Comparison of ENCODE assay signal across 9 mouse cellular contexts in the genomic region with DNA sequence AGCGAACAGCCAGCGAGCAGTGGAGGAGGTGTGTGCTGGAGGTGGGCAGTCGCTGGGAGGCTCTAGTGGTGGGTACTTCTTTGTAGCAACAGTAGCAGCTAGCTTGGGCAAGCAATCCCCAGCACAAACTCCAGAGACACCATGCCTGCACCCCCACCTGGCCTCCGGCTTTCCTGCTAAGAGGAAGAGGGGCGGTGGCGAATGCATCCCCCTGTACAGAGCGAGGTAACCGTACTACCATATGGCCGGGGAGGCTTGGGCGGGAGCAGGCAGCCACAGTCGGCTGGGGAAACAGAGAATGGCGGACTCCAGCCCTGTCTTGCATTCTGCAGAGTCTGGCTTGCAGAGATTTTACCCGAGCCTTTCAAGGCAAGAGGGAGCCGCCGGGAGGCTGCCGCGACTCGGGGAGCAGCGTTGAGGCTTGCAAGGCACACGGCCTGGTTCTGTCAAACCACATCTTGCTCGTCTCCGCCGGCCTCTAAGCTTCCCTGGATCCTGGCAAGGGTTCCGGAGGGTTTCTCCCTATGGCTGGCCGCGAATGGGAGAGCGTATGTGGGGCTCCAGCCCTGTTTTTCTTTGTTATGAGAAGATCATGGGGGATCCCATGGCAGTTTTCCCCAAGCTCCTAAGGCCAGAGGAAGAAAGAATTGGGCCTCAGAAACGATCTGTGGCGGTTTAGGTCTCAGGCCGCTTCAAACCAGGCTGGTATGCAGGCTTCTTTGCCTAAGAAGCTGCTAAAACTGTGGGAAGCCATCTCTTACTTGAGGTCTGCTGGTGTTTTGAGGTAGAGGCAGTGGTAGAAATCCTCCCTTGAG. TPM values are rescaled to one million over a fixed set of nuclear protein-coding genes. Genes with fewer than 3 reads are reported as not detected.
A peak's percentile ranks its signal among the peaks of the same experiment; 100 is the strongest.
DNase-seq lines count a peak whose midpoint lies in the region; ATAC-seq lines count a peak whose summit lies in the region.
"Had no signal": no experiment of that assay in that cellular context is flagged by ENCODE, and none has a peak within 500 bp of the region (broad histone marks: within the 10 kb centered on the region; RNA-seq: fewer than 3 reads in every experiment).

No protein-coding gene starts in this region.

- H3K36me3 ChIP-seq in liver, embryonic 11.5 days (ENCODE audit: control insufficient read depth, insufficient read depth, low read length) = no peaks in the 10 kb centered on the region
- 0 out of 2 replicates have a peak, but pooled peaks cover 2% of the 10 kb centered on the region for H3K36me3 ChIP-seq in limb, embryonic 11.5 days (ENCODE audit: control insufficient read depth, insufficient read depth, low read length)
- H3K36me3 ChIP-seq: liver, embryonic 15.5 days had no signal

- no peaks in the 10 kb centered on the region for H3K9me3 ChIP-seq in liver, embryonic 11.5 days (ENCODE audit: control insufficient read depth, low read length)
- H3K9me3 ChIP-seq in limb, embryonic 11.5 days (ENCODE audit: control insufficient read depth, low read length) = no peaks in the 10 kb centered on the region
- H3K9me3 ChIP-seq: liver, embryonic 15.5 days had no signal

- no peaks in the 10 kb centered on the region for H3K4me1 ChIP-seq in liver, embryonic 11.5 days (replicated peaks; ENCODE audit: control insufficient read depth, insufficient read depth, low read length)
- H3K4me1 ChIP-seq in limb, embryonic 11.5 days (ENCODE audit: control insufficient read depth, insufficient read depth, low read length) = 0 out of 2 replicates have a peak, but pooled peaks cover 4% of the 10 kb centered on the region
- H3K4me1 ChIP-seq: liver, embryonic 15.5 days had no signal

- H3K4me3 ChIP-seq in liver, embryonic 11.5 days (ENCODE audit: low read depth, low read length) = peak overlapping the region; percentile 40
- peak overlapping the region; percentile 63 for H3K4me3 ChIP-seq in limb, embryonic 11.5 days (ENCODE audit: low read depth, low read length)
- H3K4me3 ChIP-seq: liver, embryonic 15.5 days had no signal

- peaks cover 98% of the 10 kb centered on the region for H3K27me3 ChIP-seq in liver, embryonic 11.5 days (replicated peaks; ENCODE audit: control insufficient read depth, insufficient read depth, low read length)
- peaks cover 62% of the 10 kb centered on the region for H3K27me3 ChIP-seq in limb, embryonic 11.5 days (ENCODE audit: control insufficient read depth, insufficient read depth, low read length)

- H3K9ac ChIP-seq in liver, embryonic 11.5 days (ENCODE audit: low read depth, low read length) = peak overlapping the region; percentile 30; the same call in 1 of the 2 replicates
- H3K9ac ChIP-seq in limb, embryonic 11.5 days (ENCODE audit: low read length) = peak overlapping the region; percentile 86
- H3K9ac ChIP-seq: liver, embryonic 15.5 days had no signal

- H3K27ac ChIP-seq in liver, embryonic 11.5 days (ENCODE audit: low read depth, low read length) = peak overlapping the region; percentile 32
- H3K27ac ChIP-seq in limb, embryonic 11.5 days (replicated peaks; ENCODE audit: low read depth, low read length) = peak overlapping the region; percentile 98
- H3K27ac ChIP-seq: liver, embryonic 15.5 days had no signal

- WGBS in liver, embryonic 11.5 days = 3% methylated on average over 30 of the region's 30 CpGs
- under 1% methylated on average over 30 of the region's 30 CpGs for WGBS in limb, embryonic 11.5 days

- peak overlapping the region; percentile 46 for H3K4me2 ChIP-seq in liver, embryonic 11.5 days
- peak overlapping the region; percentile 60 for H3K4me2 ChIP-seq in limb, embryonic 11.5 days (ENCODE audit: low read depth, severe bottlenecking)
- H3K4me2 ChIP-seq: liver, embryonic 15.5 days had no signal

- no peak for ATAC-seq in liver, embryonic 11.5 days (replicated peaks; ENCODE audit: low FRiP score)
- ATAC-seq in limb, embryonic 11.5 days (ENCODE audit: insufficient number of reproducible peaks, low FRiP score, low TSS enrichment, low read depth) = peak; percentile 17; the same call in 1 of the 2 replicates

- DNase-seq in liver, embryonic 11.5 days (ENCODE audit: low spot score) = no peak
- DNase-seq in liver (no peak), R1 (ENCODE audit: low read depth, low spot score) (peak; percentile 45)
- peak; percentile 63 for DNase-seq in embryo, embryonic 11 days
- peak; percentile 71 for DNase-seq in limb, embryonic 11.5 days (ENCODE audit: low spot score)
- no peak for DNase-seq in frontal cortex, adult 2 months (ENCODE audit: extremely low spot score in 1 of 2, low spot score in 1 of 2)
- DNase-seq in spleen, adult 12 weeks (ENCODE audit: low spot score) = no peak

RNA-seq across cellular contexts. Expression of gene Tbx5, which starts 2.8 kb away (rescaled TPM):
- 3.6 and 5.7 TPM in 2 replicates for polyA plus RNA-seq in liver, embryonic 11.5 days (2014; fragmentation: Nextera tagmentation; extraction: Ambion mirVana)
- polyA plus RNA-seq in limb, embryonic 11.5 days (2014; fragmentation: Nextera tagmentation; extraction: Ambion mirVana) = 34.3 and 40.5 TPM in 2 replicates
- not detected in 2 replicates for polyA plus RNA-seq in frontal cortex, adult 2 months (2012; rRNA removed)
- polyA plus RNA-seq: kidney, embryonic 14.5 days had no signal

Comparison
In these comparisons a context has a peak if more than half of its experiments do, and no peak if none do; other contexts are left out.
1. DNase-seq: peak in R1 (single experiment), embryo, embryonic 11 days (single experiment) and limb, embryonic 11.5 days (single experiment); none in liver, embryonic 11.5 days (single experiment), liver (single experiment), frontal cortex, adult 2 months (0 of 2) and spleen, adult 12 weeks (single experiment).